Mouse (Mus musculus) kidney, adult 2 months (tissue): Measurements from ENCODE around the gene Otub2.

ENCODE experiments used
- CTCF ChIP-seq: fragments of 200-500 bp; conservative IDR thresholded peaks from 2 replicates; pipeline ENCODE4 v1.5.1; 2011; ENCODE audit warnings: low read depth, mild to moderate bottlenecking, control low read depth, low read length, moderate library complexity, mixed read lengths; ENCODE audit not compliant: insufficient read depth, insufficient read length
- POLR2A ChIP-seq: fragments of 200-500 bp; IDR thresholded peaks from one replicate; pipeline ENCODE4 v1.6.1; 2011; ENCODE audit warnings: low read depth, low read length, control low read depth

DNA sequence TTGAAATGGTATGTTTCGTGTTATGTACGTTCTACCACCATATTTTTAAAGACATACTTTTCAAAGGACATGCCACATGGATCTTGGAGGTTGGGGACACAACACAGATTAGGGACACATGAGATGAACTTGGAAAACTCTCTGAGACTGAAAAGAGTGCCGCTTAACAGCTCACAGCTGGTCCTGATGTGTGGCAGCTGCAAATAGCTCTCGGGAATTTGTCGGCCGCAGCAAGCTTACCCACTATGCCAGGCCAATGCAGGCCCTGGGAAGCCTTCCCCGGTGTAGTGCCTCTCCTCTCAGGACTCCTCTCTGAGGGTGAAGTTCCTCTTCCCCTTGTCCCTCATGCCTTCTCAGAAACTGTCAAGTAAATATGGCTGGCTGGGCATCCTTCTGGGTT is 8.3 kb downstream of the Otub2 start:
- TF ChIP-seq POLR2A (no peak), CTCF (no peak)
